Mouse (Mus musculus) spleen, adult 2 months (tissue): ENCODE data around the gene Eef1a1. TPM values are rescaled to one million over a fixed set of nuclear protein-coding genes. Genes with fewer than 3 reads are reported as not detected.
A peak's percentile ranks its signal among the peaks of the same experiment; 100 is the strongest.
"Not testable (repeated sequence)": the region's sequence is repeated elsewhere in the genome, so short reads cannot be mapped to it uniquely, and the experiment has no call there.

Source experiments
- DNase-seq, 2 experiments: peaks; one replicate each; pipeline versions ENCODE4 v3.0.0 to v3.0.0-alpha.2; 2012 to 2021; ENCODE audit warnings: low spot score in 2 of 2, low read depth in 1 of 2
- H3K27ac ChIP-seq: fragments of 200-500 bp; 2 replicates; pipeline ENCODE4 v1.5.1; 2012; ENCODE audit warnings: low read length, inconsistent platforms; ENCODE audit not compliant: insufficient read depth
- H3K27me3 ChIP-seq: fragments of 200-500 bp; 2 replicates; pipeline ENCODE4 v1.6.1; 2012; ENCODE audit warnings: mild to moderate bottlenecking, moderate library complexity, low read length, inconsistent platforms; ENCODE audit not compliant: control insufficient read depth, insufficient read depth
- H3K36me3 ChIP-seq: fragments of 200-500 bp; 2 replicates; pipeline ENCODE4 v1.6.1; 2012; ENCODE audit warnings: mild to moderate bottlenecking, low read length, inconsistent platforms; ENCODE audit not compliant: control insufficient read depth, insufficient read depth
- H3K4me1 ChIP-seq: fragments of 200-500 bp; 2 replicates; pipeline ENCODE4 v1.6.1; 2011; ENCODE audit warnings: inconsistent platforms; ENCODE audit not compliant: control insufficient read depth, insufficient read depth, insufficient read length
- H3K4me3 ChIP-seq: fragments of 200-500 bp; 2 replicates; pipeline ENCODE4 v1.5.1; 2011; ENCODE audit warnings: mild to moderate bottlenecking, inconsistent platforms; ENCODE audit not compliant: insufficient read depth, insufficient read length; ENCODE audit errors: extremely low read depth
- CTCF ChIP-seq: fragments of 200-500 bp; IDR thresholded peaks from 2 replicates; pipeline ENCODE4 v1.5.1; 2011; ENCODE audit warnings: mild to moderate bottlenecking, inconsistent platforms; ENCODE audit not compliant: insufficient read depth, insufficient read length, insufficient replicate concordance; ENCODE audit errors: extremely low read depth
- POLR2A ChIP-seq: fragments of 200-500 bp; IDR thresholded peaks from 2 replicates; pipeline ENCODE4 v1.6.1; 2011; ENCODE audit warnings: low read depth, low read length, inconsistent platforms
- WGBS: fragments of 180-500 bp; shearing (Covaris S2); methylation state at CpG from one replicate; pipeline ENCODE4 v1.1.7; 2018; 5-methylcytosine and 5-hydroxymethylcytosine counted together
- polyA plus RNA-seq: library from polyadenylated mRNA; depleted of rRNA; stranded (reverse); fragments of >200 nt; gene quantifications from 2 replicates; pipeline ENCODE4 v1.2.3, GENCODE M21; 2012

The Eef1a1 gene
- polyA plus RNA-seq, 1 experiment: 2,890 TPM

- no peaks in the 10 kb centered on the region for H3K27me3 ChIP-seq
- WGBS: 86% methylated on average over 3 of the region's 3 CpGs
- H3K4me1 ChIP-seq: no peaks in the 10 kb centered on the region; the same call in 1 of the 2 replicates
Observed at GRCm38 (mm10) chr9:78484660-78485059, 4.3 kb downstream of the Eef1a1 start.

GRCm38 (mm10) chr9:78482386-78482785, 6.6 kb downstream of the Eef1a1 start:
- no peak for DNase-seq
- Histone ChIP-seq H3K36me3 (peaks cover 20% of the 10 kb centered on the region), H3K27me3 (no peaks in the 10 kb centered on the region), H3K4me3 (peak overlapping the region; percentile 75; the same call in 1 of the 2 replicates), H3K27ac (peak overlapping the region; percentile 90; the same call in 1 of the 2 replicates), H3K4me1 (no peaks in the 10 kb centered on the region; the same call in 1 of the 2 replicates)
- no peak for TF ChIP-seq POLR2A
- no peak for TF ChIP-seq CTCF
- WGBS: 51% methylated on average over 3 of the region's 3 CpGs

More at GRCm38 (mm10) chr9:78484660-78485059, 4.3 kb downstream of the Eef1a1 start:
- Histone ChIP-seq H3K27ac (no peak overlapping the region), H3K4me3 (no peak overlapping the region), H3K36me3 (peaks cover 2% of the 10 kb centered on the region)
- no peak for TF ChIP-seq CTCF
- TF ChIP-seq POLR2A: no peak
- no peak for DNase-seq

- Histone ChIP-seq H3K36me3 (peaks cover 27% of the 10 kb centered on the region), H3K27me3 (no peaks in the 10 kb centered on the region), H3K4me1 (no peaks in the 10 kb centered on the region; the same call in 1 of the 2 replicates), H3K27ac (peak overlapping the region; percentile 98), H3K4me3 (peak overlapping the region; percentile 94)
- peak; percentile 89 to 90 for DNase-seq
- TF ChIP-seq POLR2A (peak; percentile 99), CTCF (no peak)
- under 1% methylated on average over 71 of the region's 77 CpGs for WGBS
Observed at GRCm38 (mm10) chr9:78481423-78482331, 7.3 kb downstream of the Eef1a1 start.

- WGBS: under 1% methylated on average over 46 of the region's 46 CpGs
- H3K27me3 ChIP-seq: no peaks in the 10 kb centered on the region
- peaks cover 31% of the 10 kb centered on the region for H3K36me3 ChIP-seq
- peak; percentile 61 to 74 for DNase-seq
- H3K4me1 ChIP-seq: no peaks in the 10 kb centered on the region; the same call in 1 of the 2 replicates
- peak overlapping the region; percentile 94 for H3K4me3 ChIP-seq
- H3K27ac ChIP-seq: peak overlapping the region; percentile 98
- TF ChIP-seq CTCF (no peak), POLR2A (peak; percentile 11; the same call in 1 of the 2 replicates)
Observed at GRCm38 (mm10) chr9:78480706-78481358, 8.1 kb downstream of the Eef1a1 start.

- 8% methylated on average over 13 of the region's 13 CpGs for WGBS
- Histone ChIP-seq H3K4me3 (peak overlapping the region; percentile 25; the same call in 1 of the 2 replicates), H3K27ac (peak overlapping the region; percentile 34; the same call in 1 of the 2 replicates), H3K36me3 (peaks cover 31% of the 10 kb centered on the region)
- not testable (repeated sequence) for H3K4me1 ChIP-seq, H3K27me3 ChIP-seq, DNase-seq
Observed at GRCm38 (mm10) chr9:78480227-78480626, 8.7 kb downstream of the Eef1a1 start.

GRCm38 (mm10) chr9:78479308-78479707, 9.6 kb downstream of the Eef1a1 start:
- WGBS: 44% methylated on average over 8 of the region's 8 CpGs
- not testable (repeated sequence) for H3K4me3 ChIP-seq, H3K4me1 ChIP-seq, H3K27me3 ChIP-seq, DNase-seq, H3K27ac ChIP-seq
- peaks cover 31% of the 10 kb centered on the region for H3K36me3 ChIP-seq

- WGBS: 74% methylated on average over 1 of the region's 1 CpGs
- peaks cover 31% of the 10 kb centered on the region for H3K36me3 ChIP-seq
- H3K27ac ChIP-seq, H3K4me3 ChIP-seq, H3K4me1 ChIP-seq, H3K27me3 ChIP-seq, DNase-seq: not testable (repeated sequence)
Observed at GRCm38 (mm10) chr9:78478009-78478605, 10.8 kb downstream of the Eef1a1 start.
